Mouse (Mus musculus) kidney, adult 8-10 months (tissue): Measurements from ENCODE around the gene Cd4.
"Not testable (repeated sequence)": the region's sequence is repeated elsewhere in the genome, so short reads cannot be mapped to it uniquely, and the experiment has no call there.

Experiments used
- DNase-seq, 2 experiments: peaks; one replicate each; pipeline ENCODE4 v3.0.0; 2022

Cd4 gene

DNA sequence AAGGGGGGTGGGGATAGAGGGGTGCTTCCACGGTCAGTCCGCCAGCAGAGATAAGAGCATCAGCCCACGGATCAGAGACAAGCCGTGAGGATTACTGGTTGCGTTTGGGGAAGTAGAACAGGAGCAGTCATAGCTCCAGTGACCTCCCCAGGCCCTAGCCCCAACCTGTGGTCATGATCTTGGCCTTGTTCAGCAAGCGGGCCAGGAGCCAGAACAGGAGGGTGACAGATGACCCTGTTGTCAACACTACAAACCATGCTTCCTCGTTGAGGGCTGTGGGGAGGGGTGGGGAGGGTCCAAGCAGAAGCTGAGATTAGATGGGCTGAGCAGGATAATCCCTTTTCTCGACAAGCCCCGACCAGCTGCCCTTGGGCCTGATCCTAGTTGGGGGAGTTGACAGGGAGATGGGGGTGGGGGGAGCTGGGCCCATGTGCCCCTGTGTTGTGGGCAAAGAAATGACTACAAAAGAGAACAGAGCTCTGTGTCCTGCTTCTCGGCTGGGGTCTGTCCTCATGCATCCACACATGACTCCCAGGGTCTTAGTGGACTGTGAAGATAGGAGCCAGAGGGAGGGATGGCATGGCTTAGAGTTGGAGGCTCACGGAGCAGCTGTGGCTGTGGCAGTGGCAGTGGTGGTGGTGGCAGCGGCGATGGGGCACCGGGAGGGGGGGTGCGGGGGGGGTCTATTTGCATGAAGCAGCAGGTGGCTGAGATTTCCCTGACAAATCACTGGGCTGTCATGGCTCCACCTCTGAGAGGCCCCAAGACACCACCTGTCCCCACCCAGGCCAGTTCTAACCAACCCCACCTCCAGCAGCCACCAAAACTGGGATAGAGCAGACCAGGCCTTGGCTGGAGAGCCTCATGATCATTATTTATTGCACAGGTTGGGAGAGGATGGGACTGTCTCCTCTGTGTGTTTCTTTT, 47.5 kb downstream of the Cd4 start, which contains the start of gene Gnb3:
TSS of gene Gnb3 (minus strand) at position 35 of the 927 bp plus-strand sequence.
- DNase-seq = no peak

DNA sequence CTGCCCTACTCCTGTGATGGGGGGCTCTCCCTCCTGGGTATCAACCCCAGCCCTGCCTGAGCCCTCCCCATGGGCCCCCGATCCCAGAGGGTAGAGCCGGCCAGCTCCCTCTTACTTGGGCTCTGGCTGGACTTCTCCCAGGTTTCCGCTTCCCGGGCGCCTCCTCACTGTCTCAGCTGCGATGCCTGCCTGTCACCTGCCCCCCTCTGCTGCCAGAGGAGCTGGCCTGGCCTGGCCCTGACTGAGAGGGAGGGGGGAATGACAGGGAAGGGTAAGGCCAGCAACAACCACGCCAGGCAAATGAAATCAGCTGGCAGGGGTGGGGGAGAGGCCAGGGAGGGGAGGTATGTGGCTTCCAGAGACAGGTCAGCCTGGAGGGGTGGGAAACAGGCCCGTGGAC, 48.2 kb downstream of the Cd4 start:
- DNase-seq = no peak

DNA sequence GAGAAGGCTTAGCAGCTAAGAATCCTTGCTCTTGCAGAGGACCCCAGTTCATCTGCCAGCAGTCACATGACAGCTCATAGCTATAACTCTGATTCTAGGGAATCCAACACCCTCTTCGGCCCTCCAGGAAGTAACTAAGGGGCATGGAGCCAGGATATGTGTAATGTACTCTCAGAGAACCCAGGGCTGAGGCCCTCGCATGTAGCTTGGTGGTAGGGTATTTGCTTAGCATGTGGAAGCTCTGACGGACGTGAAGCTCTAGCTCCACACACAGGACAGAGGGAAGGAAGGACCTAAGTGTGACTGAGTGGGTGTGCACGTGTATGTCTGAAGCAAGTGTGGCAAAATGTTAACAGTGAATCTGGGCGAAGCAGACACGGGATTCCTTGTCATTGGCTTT, 51.6 kb downstream of the Cd4 start:
- DNase-seq = no peak

GRCm38 (mm10) chr6:124835531-124835930, 52.5 kb downstream of the Cd4 start:
- no peak for DNase-seq

- no peak for DNase-seq
Measured at GRCm38 (mm10) chr6:124834512-124835081, 53.4 kb downstream of the Cd4 start.

GRCm38 (mm10) chr6:124831649-124832048, 56.4 kb downstream of the Cd4 start:
- no peak for DNase-seq

DNA sequence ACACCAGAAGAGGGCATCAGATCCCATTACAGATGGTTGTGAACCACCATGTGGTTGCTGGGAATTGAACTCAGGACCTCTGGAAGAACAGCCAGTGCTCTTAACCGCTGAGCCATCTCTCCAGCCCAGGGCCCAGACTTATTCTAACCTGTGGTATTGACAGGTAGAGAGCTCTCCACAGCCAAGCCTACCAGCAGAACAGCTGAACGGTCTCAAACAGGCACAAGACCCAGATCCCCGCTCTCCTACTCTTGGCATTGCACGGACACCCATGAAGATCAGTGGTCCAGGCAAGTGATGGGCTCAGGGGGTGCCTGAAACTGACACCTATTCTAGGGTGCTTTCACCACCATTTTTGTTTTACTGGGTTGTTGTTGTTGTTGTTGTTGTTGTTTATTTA, 56.8 kb downstream of the Cd4 start:
- not testable (repeated sequence) for DNase-seq

- DNase-seq = peak; percentile 95 to 97
Measured at GRCm38 (mm10) chr6:124829799-124830700, 58.0 kb downstream of the Cd4 start.

DNA sequence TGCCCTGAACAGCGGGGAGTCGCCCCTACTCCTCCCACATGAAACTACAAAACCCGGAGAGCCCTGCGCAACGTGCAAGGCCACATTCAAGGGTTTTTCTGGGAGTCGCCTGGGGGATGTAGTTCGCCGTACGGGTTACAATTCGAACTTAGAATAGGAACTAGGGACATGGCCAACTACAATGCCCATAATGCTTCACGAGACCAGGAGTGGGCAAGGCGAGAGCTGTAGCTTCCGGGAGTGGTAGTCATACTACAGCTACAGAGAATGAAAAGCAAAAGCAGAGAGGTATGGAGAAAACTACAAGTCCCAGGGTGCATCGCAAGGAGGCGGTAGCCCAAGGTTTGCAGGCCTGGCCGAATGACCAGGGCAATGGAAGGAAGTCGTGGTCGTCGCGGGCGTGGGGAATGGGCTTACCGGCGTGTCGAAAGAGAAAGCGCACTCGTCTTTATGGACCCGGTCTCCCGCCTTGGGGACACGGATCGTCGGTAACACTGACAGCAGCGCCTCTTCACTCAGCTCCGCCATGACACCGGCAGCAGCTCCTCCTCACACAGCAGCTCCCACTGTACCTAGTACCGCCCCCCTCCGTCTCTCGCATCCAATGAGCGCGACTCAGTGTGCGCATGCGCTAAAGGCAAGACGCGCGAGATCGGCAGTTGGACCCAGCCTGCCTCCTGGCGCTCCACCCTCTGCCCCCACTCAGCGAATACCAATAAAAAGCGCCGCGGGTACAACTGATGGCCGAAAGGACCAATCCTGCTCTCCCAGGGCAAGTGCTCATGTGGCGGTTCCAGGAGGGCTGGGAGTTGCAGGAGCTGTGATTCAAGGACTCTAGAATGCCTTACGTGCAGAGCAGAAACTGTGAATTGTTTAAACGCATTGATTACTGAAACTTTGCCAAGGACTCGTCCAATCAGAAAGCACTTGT, 58.9 kb downstream of the Cd4 start, which contains the start of the genes Usp5 and Cdca3:
TSS of gene Usp5 (minus strand) at position 617 of the 931 bp plus-strand sequence.
TSS of gene Cdca3 (plus strand) at position 680 of the 931 bp plus-strand sequence.
- DNase-seq = peak; percentile 98 to 100

GRCm38 (mm10) chr6:124828101-124828592, 59.9 kb downstream of the Cd4 start:
- DNase-seq = peak; percentile 58 to 66

- DNase-seq = no peak
Measured at GRCm38 (mm10) chr6:124822049-124822448, 66.0 kb downstream of the Cd4 start.

DNA sequence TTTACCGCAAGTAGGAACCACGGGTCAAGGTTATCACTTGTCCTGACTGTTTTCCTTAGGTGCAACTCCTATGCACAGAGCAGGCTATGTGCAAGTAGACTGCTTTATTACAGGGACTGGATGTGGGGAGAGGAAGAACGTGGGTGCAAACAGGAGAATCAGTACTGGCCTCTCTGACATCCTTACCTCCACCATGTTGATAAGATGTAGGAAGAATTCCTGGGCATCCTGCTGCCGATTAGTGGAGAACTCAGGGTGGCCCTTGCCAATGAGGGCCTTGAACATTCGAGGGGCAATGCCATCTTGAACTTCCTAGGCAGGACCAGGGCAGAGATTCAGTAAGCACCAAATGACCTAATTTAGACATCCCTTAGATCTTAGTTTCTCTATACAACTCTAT, 67.1 kb downstream of the Cd4 start:
- no peak for DNase-seq

GRCm38 (mm10) chr6:124817971-124818370, 70.0 kb downstream of the Cd4 start:
- no peak for DNase-seq

DNA sequence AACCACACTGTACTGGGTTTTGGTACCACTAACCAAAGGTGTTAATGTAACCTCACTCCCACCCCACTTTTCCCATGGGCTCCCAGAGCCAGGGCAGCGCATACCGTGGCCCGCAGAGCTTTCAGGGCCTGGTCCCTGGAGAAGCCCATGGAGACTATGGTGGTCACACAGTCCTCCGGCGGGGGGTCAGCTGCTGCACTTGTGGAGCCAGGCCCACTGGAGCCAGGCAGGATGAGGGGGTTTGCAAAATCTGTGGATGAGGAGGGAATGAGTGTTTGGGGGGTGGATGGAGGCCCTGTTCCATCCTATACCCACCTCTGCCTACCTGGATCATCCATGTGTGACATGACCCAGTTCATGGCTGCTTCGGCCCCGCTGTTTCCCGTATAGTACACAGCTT, 70.5 kb downstream of the Cd4 start:
- DNase-seq = no peak

GRCm38 (mm10) chr6:124817125-124817524, 70.9 kb downstream of the Cd4 start:
- no peak for DNase-seq

DNA sequence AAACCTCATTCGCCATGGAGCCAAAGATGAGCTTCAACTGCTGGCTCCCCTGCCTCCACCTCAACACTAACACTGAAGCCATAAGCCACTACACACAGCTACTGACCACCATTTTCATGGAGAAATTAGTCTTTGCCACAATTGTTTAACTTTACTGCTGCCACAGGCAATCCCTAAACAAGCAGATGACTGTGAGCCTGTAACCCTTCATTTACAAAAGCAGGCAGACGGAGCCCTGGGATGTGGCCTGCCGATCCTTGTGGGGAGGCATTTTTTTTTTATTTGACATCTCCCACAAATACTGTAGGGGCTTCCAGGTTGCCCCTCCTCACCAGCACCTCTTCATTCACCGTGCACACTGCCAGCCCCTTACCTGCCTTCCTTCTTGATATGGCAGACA, 71.4 kb downstream of the Cd4 start:
- no peak for DNase-seq

- DNase-seq = no peak
Measured at GRCm38 (mm10) chr6:124814858-124815774, 72.9 kb downstream of the Cd4 start.
